Mouse (Mus musculus) urinary bladder, postnatal 25 days (tissue): ENCODE measurements around the gene Prl3c1.
"Not testable (repeated sequence)": the region's sequence is repeated elsewhere in the genome, so short reads cannot be mapped to it uniquely, and the experiment has no call there.

ENCODE experiments used
- DNase-seq: peaks from one replicate; pipeline ENCODE4 v3.0.0; 2022; ENCODE audit warnings: low spot score

Gene Prl3c1

DNA sequence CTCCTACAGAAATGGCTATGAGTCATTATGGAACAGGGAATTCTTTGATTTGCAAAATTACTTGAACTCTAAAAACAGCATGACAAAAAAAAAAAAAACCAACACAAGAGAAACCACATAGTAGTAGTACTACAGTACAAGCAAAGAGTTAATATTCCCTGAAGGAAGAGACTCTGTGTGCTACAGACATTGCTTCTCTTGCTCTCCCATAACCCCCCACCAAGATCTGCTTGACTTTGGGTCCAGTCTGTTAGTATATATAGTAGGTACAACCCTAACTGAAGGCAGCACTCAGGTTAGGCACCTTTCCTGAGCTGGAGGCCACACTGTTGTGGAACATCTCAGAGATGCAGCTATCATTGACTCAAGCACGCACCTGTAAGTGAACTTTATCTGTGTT lies at the start of gene Prl3c1:
Gene Prl3c1 (plus strand): TSS at position 301 of the 400 bp plus-strand sequence.
- no peak for DNase-seq

DNA sequence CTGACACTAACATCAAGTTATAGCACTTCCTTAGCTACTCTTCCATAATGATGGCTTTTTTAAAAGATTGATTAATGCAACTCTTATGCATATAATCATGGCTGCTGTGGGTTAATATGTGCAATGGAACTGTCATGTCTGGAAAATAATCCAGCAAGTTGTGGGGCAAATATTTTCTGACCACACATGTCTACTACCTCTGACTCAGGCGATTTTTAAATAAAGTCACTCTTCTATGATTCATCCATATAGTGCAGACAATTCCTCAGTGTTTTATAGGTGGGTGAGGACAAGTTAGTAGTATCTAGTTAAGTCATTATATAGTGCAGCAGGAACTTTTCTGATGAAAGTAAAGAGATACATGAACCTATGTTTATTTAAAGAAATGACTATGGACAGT lies 48.2 kb upstream of the Prl3c1 start:
- DNase-seq: no peak

DNA sequence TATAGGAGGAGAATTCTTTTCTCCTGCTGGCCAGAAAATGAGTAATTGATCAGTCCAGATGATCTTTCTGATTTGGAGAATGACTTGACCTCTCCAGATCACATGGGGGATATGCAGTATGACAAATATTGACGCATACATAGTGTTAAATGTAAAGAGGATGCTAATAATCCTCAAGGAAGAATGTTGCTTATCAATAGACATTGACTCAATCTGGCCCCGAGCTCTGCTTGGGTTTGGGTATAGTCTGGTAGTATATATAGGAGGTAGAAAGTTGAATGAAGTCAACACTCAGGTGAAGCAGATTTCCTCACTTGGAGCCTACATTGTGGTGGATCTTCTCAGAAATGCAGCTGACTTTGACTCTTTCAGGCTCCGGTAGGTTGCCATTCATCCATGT lies 40.0 kb upstream of the Prl3c1 start, which contains the start of gene Prl3d3:
Gene Prl3d3 (plus strand): TSS at position 301 of the 400 bp plus-strand sequence.
- not testable (repeated sequence) for DNase-seq

DNA sequence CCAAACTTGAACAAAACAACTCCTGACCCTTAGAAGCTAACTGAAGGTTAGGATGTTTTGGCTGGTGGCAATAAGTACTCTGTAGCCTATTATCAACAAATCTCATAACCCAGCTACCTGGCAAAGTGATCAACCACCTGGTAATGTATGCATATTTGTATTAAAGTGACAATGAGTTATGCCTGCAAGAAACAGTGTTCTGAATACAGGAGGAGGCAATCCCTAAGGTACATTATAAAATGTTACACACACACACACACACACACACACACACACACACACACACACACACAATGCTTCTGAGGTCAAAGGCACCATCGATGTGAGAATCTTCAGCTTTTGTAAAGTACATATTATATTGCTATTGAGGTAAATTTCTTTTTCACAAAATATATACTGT lies 45.1 kb downstream of the Prl3c1 start, which contains the start of gene Prl3b1:
Gene Prl3b1 (plus strand): TSS at position 301 of the 400 bp plus-strand sequence.
- DNase-seq: no peak
